ENCODE assay signal across 8 mouse cellular contexts in genomic region chr7:113260321-113261167, GRCm38 (mm10). TPM values are rescaled to one million over a fixed set of nuclear protein-coding genes. Genes with fewer than 3 reads are reported as not detected.
DNase-seq lines count a peak whose midpoint lies in the region; ATAC-seq and TF ChIP-seq lines count a peak whose summit lies in the region.

No protein-coding gene starts in this region.

- H3K27ac ChIP-seq in heart, embryonic 13.5 days (replicated peaks), result 0 out of 2 replicates have a peak overlapping the region, but pooled peaks have one; percentile 54
- H3K27ac ChIP-seq in liver, adult 2 months (replicated peaks; ENCODE audit: insufficient read depth, low read depth, low read length), result peak overlapping the region; percentile 50
- no peak overlapping the region; the same call in 1 of the 2 replicates for H3K27ac ChIP-seq in neural tube, embryonic 13.5 days (replicated peaks)

- H3K9ac ChIP-seq in heart, embryonic 13.5 days, result no peak overlapping the region
- H3K9ac ChIP-seq in liver, adult 2 months (ENCODE audit: low read depth, low read length), result no peak overlapping the region
- H3K9ac ChIP-seq in neural tube, embryonic 13.5 days, result no peak overlapping the region

- H3K9me3 ChIP-seq in heart, embryonic 13.5 days, result no peaks in the 10 kb centered on the region
- no peaks in the 10 kb centered on the region for H3K9me3 ChIP-seq in neural tube, embryonic 13.5 days

- no peak for ATAC-seq in heart, embryonic 13.5 days (ENCODE audit: extremely low read depth, insufficient number of reproducible peaks, low FRiP score, low TSS enrichment)
- ATAC-seq in neural tube, embryonic 13.5 days (ENCODE audit: low read depth), result peak; percentile 27; the same call in 1 of the 2 replicates

- 70% methylated on average over 21 of the region's 21 CpGs for WGBS in heart, embryonic 13.5 days
- WGBS in liver, adult 2 months, result 28% methylated on average over 21 of the region's 21 CpGs
- 65% methylated on average over 21 of the region's 21 CpGs for WGBS in neural tube, embryonic 13.5 days

- TF ChIP-seq CTCF in liver, adult 2 months (IDR thresholded peaks at IDR 0.05; ENCODE audit: low read depth, low read length), result peak; percentile 48

- H3K36me3 ChIP-seq in heart, embryonic 13.5 days, result no peaks in the 10 kb centered on the region
- no peaks in the 10 kb centered on the region for H3K36me3 ChIP-seq in liver, adult 2 months (ENCODE audit: control insufficient read depth, insufficient read depth, low read length)
- no peaks in the 10 kb centered on the region for H3K36me3 ChIP-seq in neural tube, embryonic 13.5 days

- peak; percentile 30 for DNase-seq in right cerebral cortex, adult 18-20 months
- no peak for DNase-seq in right cerebral cortex, postnatal 14 days
- DNase-seq in brain, adult 2 months (ENCODE audit: low read depth, low spot score), result peak; percentile 53
- peak; percentile 97 for DNase-seq in liver, adult 2 months (ENCODE audit: extremely low read depth, low read depth, low spot score)
- DNase-seq in layer of hippocampus, postnatal 25 days (ENCODE audit: extremely low spot score in 1 of 2, low spot score in 1 of 2), result no peak
- DNase-seq in left cerebral cortex, postnatal 36 days (ENCODE audit: low spot score in 2 of 2), result no peak

- H3K4me2 ChIP-seq in heart, embryonic 13.5 days, result no peak overlapping the region
- no peak overlapping the region for H3K4me2 ChIP-seq in neural tube, embryonic 13.5 days

- H3K79me2 ChIP-seq in liver, adult 2 months (ENCODE audit: control insufficient read depth, insufficient read depth, low read length), result peaks cover 19% of the 10 kb centered on the region; the same call in 1 of the 2 replicates

- no peak for TF ChIP-seq POLR2A in liver, adult 2 months (IDR thresholded peaks at IDR 0.05; ENCODE audit: extremely low read depth, insufficient read depth, low read length)

- no peaks in the 10 kb centered on the region for H3K27me3 ChIP-seq in heart, embryonic 13.5 days (replicated peaks)
- H3K27me3 ChIP-seq in liver, adult 2 months (ENCODE audit: control insufficient read depth, insufficient read depth, low read length), result no peaks in the 10 kb centered on the region
- H3K27me3 ChIP-seq in neural tube, embryonic 13.5 days, result no peaks in the 10 kb centered on the region

- H3K4me1 ChIP-seq in heart, embryonic 13.5 days, result peaks cover 38% of the 10 kb centered on the region
- peaks cover 15% of the 10 kb centered on the region for H3K4me1 ChIP-seq in liver, adult 2 months (ENCODE audit: control insufficient read depth, insufficient read depth, low read length)
- H3K4me1 ChIP-seq in neural tube, embryonic 13.5 days (replicated peaks), result peaks cover 16% of the 10 kb centered on the region

- H3K4me3 ChIP-seq in heart, embryonic 13.5 days, result no peak overlapping the region
- H3K4me3 ChIP-seq in liver, adult 2 months (ENCODE audit: insufficient read depth, low read depth, low read length), result no peak overlapping the region
- no peak overlapping the region for H3K4me3 ChIP-seq in neural tube, embryonic 13.5 days

- intact Hi-C loops in left cerebral cortex, postnatal 36 days (cut with DNase I), result loop anchor here (10.0 kb wide), 1 partner anchor 336 kb away; no protein-coding TSS in a partner anchor

RNA-seq across cellular contexts. Expression of gene Arntl, which starts 53.3 kb away (rescaled TPM):
- 6.2 and 6.3 TPM in 2 replicates for polyA plus RNA-seq in heart, embryonic 13.5 days (2015; fragmentation: Nextera tagmentation; extraction: Ambion mirVana)
- 1.3 and 2.2 TPM in 2 replicates for total RNA-seq in liver, adult 2 months (2014; rRNA removed)
- 8.0 and 10.0 TPM in 2 replicates for polyA plus RNA-seq in liver, adult 2 months (2012; rRNA removed)
- 9.8 and 10.1 TPM in 2 replicates for polyA plus RNA-seq in neural tube, embryonic 13.5 days (2015; fragmentation: Nextera tagmentation; extraction: Ambion mirVana)
- 10 to 100 TPM; 31.1 to 32.0 TPM for total RNA-seq in layer of hippocampus, postnatal 25 days (2021)
- 10 to 100 TPM; 34.9 to 39.3 TPM for total RNA-seq in left cerebral cortex, postnatal 36 days (2021)

Comparison
In these comparisons a context has a peak if more than half of its experiments do, and no peak if none do; other contexts are left out.
1. DNase-seq: peak in right cerebral cortex, adult 18-20 months (single experiment), brain, adult 2 months (single experiment) and liver, adult 2 months (single experiment); none in right cerebral cortex, postnatal 14 days (single experiment), layer of hippocampus, postnatal 25 days (0 of 2) and left cerebral cortex, postnatal 36 days (0 of 2).